Mouse (Mus musculus): ENCODE data around the gene Snd1.

Snd1 gene

DNA sequence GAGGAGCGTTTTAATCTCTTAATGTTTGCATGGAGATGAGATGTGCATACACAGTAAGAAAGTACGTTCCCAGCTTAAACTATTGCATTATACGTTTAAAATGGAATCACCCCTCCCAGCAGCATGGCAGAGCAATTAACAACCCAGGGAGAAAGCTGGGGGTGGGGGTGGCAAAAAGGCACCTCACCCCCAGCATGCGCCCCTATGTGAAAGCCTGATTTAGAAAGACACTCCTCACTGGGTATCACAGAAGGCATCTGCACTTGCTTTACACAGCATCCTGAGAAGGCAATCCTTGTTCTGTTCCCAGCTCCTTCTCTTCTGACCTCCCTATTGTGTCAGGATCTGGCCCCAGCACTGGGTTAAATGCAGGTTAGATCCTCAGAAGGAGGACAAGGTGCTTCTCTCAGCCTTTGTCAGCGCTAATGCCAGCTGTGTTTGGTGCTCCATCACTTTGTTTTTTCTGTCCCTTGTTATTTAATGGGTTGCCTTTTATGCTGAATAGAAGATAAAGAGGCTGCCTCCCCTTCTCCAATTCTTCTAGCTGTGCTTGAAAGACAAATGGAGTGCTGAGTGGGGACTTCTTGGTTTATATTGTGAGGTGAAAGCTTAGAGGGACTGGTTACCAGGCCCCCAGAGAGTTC is 287.3 kb downstream of the Snd1 start:
- DNase-seq, result no peak

DNA sequence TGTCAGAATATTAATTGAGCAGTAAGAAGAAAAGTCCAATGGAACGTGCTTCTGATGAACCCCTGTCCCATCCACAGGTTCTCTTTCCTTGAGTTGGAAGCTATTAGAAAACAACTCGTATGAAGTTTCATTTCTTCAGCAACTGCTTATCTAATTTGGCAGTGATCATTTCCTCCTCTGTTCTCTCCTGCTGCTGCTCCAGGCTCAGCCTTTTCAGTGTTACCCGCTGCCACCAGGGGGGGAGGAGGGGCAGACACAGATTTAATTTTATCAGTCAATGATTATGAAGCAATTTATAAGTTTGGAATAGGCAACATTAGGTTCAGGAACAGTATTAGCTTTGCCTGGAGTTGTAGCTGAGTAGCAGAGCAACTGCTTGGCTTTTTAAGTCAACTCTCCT is 291.7 kb downstream of the Snd1 start:
- DNase-seq, result no peak

DNA sequence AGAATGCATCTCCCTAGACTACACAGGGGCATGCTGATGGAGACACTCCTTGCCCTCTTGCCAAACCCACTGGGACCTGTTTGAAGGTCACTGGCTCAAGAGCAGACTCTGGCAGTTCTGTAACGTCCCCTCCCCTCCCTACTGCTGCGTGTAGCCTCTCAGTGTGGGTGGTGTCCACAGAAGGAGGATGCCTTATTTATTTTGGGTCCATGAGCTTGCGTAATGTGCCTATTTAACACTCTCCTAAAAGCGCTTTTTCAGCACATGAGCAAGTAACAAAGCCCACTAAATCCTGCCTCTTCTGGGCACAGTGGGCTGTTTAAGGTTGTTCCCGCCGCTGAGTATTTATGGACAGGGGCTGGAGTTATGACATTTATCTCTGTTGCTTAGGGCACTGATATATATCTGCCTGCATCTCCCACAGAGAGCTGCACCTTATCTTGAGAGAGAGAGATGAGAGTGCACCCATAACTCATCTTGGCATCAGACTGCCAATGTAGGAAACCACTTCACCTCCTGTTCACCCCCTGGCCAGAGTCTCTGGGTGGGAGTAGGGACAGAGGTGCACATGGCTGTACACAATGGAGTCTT is 293.0 kb downstream of the Snd1 start:
- DNase-seq, result no peak

DNA sequence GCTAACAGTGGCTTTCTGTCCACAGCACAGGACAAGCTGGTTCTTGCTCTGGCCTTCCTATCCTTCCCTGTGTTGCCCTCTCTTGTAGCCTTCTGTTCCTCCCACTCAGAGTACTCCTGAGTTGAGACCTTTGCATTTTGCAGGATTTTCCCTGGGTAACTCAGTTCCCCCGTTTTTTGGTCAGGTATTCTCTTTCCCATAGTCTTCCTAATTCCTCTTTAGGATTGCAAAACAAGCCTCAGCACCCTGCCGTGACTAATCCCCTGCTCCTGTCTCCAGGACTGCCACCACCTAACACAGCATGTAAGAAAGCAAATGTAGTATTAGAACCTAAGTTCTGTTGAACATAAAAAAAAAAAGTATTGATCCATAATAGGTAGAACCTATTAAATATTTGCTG is 296.4 kb downstream of the Snd1 start:
- no peak for DNase-seq

DNA sequence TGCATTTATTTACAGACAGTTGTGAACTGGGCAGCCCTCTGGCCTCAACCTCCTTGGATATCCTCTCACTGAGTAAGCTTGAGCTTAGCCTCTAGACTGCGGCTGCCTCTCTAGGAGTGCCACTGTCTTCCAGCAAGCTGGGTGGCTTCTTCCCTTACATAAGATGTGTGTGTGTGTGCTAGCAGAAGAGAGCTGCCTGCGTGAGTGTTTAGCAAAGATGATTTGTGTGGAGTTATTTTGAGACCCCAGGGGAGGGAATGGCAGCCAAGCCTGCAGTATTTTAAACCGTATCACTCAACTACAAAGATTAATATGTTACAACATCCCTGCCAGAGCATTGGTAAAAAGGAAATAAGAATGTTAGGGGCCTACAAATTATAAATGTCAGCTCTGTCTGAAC is 306.8 kb downstream of the Snd1 start:
- no peak for DNase-seq

DNA sequence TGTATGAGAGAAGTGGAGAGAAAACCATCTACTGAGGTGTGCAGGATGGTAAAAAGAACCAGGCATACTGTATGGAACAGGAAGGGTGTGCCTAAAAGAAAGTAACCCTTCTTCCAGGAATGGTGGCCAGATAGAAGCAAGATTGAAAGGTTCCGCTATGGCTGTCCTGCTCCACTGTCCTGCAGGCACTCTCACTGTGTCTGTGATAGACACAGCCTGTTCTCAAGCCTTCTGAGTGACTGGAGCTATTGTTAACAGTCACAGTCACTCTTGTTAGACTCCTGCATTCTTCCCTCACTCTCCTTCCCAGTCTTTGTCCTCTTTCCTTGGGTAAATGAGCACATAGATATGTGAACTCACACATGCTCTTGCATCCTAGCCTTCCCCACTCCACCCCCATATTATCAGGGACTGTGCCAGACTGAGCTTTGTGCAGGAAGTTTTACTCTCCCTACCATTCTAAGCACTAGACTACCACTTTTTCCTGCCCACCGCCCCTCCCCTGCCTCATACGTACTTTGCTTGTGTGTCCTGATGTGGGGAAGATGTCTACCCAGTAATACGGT is 308.2 kb downstream of the Snd1 start:
- no peak for DNase-seq

DNA sequence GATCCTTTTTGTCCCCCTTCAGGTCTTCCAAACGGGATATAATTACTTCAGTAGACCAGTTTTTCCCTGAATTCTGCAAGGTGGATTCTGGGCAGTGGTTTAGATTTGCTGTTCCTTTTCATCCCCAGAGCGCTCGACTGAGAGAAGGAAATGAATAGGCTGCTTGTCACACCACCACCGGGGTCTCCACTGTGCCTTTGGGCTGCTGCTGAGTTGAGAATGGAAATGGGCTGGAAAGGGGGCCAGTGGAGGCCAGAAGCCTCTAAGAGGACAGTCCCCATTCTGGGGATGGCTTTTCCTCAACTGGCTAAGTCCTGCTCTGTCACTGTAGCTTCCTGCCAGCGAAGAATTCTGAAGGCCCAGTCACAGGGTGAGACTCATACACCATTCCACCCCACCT is 309.0 kb downstream of the Snd1 start:
- no peak for DNase-seq

DNA sequence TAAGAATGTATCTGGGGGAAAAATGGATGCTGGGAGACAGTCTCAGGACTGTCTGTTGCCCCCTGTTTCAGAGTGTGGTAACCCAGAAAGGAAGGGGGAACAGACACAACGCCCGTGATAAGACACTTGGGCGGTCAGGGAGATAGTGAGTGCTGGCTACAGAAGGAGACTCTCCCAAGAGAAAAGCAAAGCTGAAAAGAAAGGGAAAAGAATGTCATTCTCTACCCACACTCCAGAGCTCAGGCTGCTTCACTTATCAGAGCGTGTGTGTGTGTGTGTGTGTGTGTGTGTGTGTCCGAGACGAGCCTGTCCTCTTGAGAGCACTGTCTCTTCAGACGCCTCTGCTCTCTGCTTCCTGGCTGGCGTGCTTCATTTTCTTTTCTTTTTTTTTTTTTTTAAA is 310.8 kb downstream of the Snd1 start:
- no peak for DNase-seq

DNA sequence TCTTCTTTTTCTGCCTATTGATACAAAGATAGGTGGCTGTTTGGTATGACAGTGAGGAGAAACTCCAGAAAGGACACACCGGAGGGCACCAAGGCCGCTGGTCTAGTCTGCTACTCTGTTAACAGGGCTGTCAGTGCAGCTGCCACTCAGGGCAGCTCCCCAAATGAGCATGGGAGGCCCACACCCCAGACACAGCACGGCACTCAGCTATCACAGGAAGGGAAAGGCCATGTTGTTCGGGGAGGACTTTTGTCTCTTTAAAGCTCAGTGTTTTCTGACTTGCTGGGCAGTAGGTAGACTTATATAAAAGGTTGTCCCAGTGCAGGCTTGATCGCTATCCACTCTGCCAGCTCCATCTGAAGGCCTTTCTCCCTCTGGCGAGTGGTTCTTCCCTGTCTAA is 312.2 kb downstream of the Snd1 start:
- no peak for DNase-seq

DNA sequence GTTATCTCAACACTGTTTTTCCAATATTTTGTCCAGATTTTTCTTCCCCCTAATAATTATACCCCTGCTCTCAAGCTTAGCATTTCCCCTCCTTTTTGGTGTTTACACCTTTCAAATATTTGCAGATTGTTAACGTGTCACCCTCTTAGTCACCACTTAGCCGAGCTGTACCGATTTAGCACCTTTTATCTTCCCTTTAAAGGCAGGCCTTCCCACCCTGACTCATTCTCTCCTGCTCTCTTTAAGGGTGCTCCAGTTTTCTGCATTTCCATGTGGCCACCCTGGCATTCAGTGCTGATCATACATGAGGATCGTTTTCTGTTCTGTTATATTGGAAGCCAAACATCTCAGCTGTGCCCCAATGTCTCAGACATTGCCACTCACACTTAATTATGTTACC is 314.7 kb downstream of the Snd1 start:
- DNase-seq, result no peak

DNA sequence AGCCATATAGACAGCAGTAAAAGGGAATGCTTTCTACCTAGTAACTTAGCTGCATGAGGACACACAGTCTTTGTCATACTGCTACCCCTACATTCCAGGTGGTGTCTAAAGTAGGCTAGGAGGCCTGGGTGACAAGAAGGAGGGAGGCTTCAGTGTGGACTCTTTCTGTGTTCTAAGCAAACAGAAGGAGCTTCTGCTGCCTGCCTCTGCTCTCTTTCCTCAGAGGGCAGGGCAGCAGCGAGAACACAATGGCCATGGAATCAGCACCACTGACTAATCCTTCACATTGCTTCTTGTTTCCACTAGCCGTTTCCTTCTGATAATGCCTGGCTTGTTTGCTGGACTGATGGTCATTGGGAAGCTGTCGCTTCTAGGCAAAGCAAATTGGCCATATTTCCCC is 316.2 kb downstream of the Snd1 start:
- no peak for DNase-seq

DNA sequence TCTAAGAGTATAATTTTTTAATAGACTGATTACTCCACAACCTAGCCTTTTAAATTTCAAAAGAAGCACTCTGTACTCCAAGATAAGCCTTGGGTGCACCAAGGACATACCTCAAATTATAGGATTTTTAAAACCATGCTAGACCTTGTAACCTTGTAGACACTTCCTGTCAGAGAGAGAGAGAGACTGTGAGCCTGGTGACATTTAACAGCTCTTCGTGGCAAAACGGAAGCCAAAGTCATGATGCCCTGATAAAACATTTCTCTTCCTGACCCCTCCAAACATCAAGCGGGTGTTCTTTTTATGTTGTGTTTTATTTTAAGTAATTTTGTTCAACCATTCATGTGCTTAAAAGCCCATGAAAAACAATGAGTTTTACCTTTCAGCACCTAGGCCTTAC is 316.9 kb downstream of the Snd1 start:
- DNase-seq, result no peak

DNA sequence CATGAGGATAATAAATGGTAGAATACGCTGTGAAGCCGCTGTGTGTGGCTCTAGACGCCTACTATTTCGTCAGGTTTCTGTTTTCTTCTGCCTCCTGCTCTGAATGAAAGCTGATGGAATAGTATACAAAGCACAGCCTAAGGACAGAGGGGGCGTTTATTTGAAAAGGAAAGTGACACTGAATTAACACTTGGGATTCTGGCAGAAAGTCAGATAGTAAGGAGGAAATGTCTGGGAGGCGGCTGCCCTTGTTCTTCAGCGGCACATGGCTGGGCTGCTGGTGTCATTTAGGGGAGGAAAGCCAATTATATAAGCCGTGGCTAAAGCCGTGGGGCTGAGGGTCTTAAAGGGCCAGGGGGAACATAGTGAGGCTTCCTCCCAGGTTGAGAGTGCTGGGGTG is 320.4 kb downstream of the Snd1 start:
- no peak for DNase-seq

DNA sequence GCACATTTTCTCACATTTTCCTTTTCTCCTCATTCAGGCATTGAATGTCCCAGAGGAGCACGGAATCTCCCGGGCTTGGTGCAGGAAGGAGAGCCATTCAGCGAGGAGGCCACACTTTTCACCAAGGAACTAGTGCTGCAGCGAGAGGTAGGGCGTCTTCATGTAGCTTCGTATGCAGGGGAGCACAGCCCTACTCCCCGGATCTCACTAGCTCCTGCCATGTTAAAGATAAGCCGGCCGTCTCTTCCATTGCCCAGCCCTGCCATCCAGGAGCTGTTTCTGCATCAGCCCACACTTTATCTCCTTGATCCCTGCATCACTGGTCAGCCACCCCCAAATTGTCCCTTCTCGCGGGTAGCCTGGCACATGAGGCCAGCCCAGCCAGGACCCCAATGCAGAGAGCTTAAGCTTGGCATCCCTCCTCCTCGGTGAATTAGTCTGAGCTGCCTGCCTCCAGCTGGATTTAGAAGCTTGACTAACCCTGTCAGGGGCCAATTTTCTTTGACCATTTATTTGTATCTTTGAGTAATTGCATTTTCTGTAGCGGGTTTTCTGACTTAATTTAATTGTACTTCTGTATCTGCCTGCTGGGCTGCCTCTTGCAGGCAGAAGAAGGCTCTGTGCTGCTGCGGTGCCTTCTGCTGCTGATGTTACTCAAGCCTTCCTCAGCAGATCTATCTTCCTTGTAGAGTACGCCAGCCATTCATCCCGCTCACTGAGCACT is 321.0 kb downstream of the Snd1 start:
- no peak for DNase-seq

DNA sequence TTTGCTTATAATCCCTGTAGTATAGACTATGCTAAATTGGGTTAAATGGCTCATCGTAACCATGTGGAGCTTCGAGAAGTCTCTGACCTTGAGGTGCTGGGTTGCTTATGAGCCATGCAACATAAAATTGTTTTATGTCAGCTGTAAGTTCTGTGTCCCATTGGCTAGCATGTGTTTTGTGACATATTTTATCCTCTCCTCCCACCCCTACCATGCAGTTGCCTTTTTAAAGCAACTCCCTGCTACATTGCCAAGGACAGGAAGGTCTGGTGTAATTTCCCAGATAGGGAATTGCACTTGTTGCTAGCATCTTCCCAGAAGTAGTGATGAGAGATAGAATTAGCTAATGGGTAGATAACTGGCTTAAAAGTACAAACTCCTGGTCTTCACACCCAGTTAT is 324.9 kb downstream of the Snd1 start:
- no peak for DNase-seq

DNA sequence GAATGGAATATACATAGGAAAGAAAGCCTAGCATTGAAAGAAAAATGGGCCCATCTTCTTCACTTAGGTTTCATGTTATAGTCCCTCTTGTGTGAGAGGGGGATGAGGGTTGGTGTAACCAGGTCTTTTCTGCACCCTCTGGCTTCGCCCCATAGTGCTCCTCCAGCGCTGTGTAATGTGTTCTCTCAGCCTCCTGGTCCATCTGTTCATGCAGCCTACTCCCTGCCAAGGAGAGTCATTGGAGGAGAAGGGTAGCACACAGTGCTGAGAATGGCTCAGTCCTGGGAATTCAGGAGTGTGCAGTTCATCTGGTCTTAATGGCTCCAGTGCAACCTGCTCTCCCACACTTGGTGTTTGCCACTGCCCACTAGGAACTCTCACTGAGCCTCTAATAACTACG is 326.0 kb downstream of the Snd1 start:
- DNase-seq, result no peak

DNA sequence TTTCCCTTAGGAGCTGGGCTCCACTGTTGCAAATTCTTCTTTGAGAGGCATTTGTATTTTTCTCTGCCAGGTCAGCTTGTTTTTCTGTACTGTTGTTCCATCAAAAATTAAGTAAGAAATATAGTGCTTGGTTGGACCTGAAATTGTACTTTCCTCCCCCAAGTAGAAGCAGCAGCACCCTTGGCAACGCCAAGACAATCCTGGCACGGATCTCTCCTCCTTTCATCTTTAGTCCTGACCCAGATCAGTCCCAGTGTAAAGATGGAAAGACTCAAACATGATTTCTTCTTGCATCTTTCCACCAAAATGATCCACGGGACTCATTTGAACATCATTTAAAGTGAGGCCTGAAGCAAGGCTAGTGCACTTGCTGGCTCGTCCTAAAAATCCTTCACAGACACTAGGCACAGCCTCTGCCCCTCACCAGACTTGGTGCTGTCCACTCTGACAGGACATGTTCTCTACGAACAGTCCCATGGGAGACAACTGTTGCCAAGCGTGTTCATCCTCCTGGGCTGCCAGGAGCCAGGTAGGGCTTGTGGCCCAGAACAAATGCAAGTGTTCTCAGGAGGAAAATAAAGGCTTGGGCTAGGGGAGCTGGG is 328.8 kb downstream of the Snd1 start:
- no peak for DNase-seq

DNA sequence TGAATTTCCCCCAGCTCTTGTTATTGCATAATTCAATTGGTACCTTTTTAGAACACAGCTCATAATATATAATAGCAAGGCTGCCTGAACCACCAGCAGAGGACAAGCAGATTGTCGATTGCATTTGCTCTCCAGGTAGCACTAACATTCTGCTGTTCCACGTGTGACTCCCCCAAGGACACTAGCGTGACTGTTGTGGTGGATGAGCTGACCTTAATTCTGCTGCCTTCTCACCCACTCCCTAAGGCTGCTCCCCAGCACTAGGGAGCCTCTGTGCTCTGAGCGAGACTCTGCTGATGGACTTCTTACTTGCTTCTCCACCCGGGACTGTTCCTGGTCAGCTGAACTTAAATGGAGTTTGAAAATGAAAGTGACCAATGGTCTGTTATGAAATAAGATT is 329.8 kb downstream of the Snd1 start:
- no peak for DNase-seq

DNA sequence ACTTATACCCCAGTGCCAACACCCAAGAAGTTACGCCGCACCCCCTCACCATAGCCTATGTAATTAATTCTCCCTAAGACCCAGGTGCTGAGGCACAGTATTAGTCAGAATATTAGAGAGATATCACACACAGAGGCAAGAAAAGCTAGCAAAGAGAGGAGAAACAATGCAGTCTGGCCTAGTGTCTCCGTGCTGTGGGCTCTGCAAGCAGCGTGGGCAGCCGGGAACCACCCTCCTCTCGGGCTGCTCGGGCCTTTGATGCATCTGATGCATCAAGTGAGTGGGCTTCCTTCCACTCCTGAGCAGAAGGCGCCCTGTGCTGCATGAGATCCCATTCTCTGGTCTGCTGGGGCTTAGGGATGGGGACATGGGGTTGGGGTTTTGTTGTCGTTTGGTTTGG is 338.1 kb downstream of the Snd1 start:
- no peak for DNase-seq

DNA sequence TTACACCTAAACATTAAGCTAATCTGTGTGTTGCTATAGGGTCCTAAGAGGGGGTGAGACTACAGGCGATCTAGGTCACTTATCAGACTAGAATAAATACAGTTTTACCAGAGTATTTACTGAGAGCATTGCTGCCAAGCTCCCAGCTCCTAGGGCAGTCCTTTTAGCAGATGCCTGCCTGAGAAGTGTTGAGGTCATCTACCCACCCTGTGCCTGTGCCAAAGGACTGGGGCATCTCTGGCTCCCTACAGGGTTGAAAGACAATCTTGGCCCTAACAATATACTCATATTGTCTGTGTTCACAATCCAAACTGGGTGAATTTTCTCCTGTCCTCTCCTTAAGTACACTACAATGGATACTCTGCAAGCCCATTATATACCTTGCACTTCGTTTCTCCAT is 340.0 kb downstream of the Snd1 start:
- no peak for DNase-seq

DNA sequence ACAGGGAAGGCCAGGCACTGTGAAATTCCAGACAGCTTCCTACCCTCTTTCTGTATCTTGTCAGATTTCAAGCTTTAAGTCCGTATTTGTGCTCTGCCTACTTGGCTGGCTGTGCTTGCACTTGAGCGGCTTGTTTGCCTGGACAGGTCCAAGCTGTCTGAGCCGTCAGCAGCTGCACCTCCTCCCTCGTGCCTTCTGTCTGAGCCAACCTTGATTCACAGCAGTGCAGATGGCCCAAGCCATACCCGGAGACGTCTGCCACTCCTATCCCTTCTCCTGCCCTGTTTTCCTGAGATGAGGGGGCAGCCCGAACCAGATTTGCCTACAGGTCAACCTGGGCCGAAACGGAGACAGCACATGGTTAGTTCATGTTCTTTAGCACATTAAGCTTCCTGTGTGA is 342.1 kb downstream of the Snd1 start:
- no peak for DNase-seq

DNA sequence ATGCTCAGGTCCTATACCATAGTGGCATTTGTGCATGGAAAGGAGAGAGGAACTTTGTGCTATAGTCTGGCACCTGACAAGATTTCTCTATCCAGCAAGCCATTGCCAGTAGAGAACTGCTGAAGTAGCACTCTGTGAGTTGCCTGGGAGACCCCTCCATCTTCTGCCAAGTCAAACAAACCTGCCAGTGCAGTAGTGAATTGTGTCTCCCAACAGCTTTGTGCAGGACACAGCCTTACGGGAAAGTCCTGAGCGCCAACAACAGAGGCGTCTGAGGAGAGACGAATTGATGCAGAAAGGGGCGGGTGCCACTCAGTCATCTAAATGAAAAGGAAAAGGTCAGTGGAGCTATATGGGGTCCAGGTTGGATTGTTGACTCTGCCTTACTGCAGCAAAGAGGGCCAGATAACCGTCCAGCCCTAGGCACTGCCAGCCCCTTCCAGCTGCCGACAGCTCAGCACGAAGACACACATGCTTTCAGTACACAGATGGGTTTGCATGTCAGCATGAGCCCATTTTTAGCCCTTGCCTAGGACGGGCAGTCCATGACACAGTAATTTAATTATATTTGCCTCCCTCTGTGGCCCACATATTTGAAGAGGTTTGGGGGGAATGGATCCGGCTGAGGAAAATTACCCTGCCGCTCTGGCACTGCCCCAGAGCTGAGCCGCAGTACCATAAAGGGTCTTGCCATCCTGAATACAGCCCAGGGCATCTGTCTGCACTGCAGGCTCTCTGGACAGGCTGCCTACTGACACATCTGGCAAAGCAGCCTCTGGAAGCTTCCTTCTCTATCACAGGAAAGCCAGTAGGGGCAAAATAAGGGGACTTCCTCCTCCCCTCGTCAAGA is 344.8 kb downstream of the Snd1 start:
- no peak for DNase-seq

DNA sequence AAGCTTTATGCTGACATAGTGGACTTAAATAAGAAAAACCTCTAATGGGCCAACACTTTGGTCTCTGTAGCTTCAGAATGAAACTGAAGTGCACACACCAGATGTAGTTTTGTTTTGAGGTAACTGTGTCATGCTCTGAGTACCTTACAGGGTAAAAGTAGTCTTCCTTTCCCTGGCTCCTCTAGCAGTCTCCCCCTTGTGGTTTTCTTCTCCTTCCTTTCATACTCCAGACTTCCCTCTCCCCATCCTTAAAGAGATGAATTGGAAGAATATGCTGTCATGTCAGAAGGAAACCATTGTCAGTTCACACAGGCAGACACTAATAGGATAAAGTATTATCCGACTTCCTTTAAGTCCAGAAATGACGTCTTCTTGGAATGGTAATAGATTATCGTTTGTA is 347.4 kb downstream of the Snd1 start:
- DNase-seq, result no peak

All from kidney, adult 18-20 months (tissue).